Mouse (Mus musculus) cortical plate, adult 2 months (tissue): ENCODE data around the gene Six2.

Experiments used
- CTCF ChIP-seq: fragments of 200-500 bp; IDR thresholded peaks from 2 replicates; pipeline ENCODE4 v1.5.1; 2011; ENCODE audit warnings: mild to moderate bottlenecking, control low read depth, low read length; ENCODE audit not compliant: insufficient read depth; ENCODE audit errors: extremely low read depth
- POLR2A ChIP-seq: fragments of 200-500 bp; IDR thresholded peaks from 2 replicates; pipeline ENCODE4 v1.6.1; 2011; ENCODE audit warnings: mild to moderate bottlenecking, low read length, control low read depth; ENCODE audit not compliant: insufficient read depth; ENCODE audit errors: extremely low read depth

DNA sequence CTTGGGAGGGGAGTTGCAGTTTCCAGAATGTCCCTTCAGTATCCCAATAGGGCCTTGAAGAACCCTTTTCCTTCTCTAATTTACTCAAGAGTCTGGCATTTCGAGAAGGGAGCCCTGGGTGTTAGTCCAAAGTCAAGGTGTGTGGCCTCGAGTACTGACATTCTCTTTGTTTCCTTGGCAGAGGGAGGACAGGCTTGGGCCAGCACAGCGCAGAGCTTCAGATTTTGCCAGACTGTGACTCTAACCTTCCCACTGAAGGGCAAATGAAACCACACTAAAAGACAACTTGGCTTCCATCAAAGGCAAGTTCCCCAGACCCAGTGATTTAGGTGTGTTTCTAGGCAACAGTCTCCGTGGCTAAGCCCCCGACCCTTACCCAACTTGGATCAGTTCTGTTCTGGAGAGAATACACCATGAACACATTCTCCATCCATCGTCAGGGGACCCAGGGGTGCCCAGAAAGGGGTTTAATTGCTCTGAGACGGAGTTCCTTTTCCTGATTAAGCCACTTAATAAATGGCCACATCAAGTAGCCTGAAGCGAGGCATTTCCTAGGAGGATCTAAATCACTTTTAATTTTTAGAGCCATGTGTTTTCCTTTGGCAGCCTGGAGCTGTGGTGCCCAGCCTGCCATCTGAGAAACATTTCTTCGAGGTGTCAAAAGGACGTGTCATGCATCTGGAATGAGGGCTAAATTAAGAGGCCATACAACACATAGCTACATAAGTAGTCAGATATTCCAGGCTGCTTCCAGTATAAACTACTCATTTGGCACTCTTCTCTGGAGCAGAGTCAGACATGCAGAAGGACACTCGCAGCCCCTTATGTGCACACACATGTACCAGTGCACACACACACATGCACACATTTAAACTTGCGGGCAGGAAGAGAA lies 16.5 kb upstream of the Six2 start:
- TF ChIP-seq POLR2A (no peak), CTCF (no peak)
